Mouse (Mus musculus): ENCODE measurements around the gene Mgst2. TPM values are rescaled to one million over a fixed set of nuclear protein-coding genes. Genes with fewer than 3 reads are reported as not detected.

The Mgst2 gene
- polyA plus RNA-seq (2014; fragmentation: Nextera tagmentation; extraction: Ambion mirVana): 16.5 and 16.6 TPM in 2 replicates

- Histone ChIP-seq H3K27me3 (replicated peaks; ENCODE audit: control insufficient read depth, insufficient read depth, low read length) (no peaks in the 10 kb centered on the region), H3K27ac (ENCODE audit: low read depth, low read length) (0 out of 2 replicates have a peak within 1 kb of the TSS, but pooled peaks have one; percentile 30), H3K9ac (ENCODE audit: low read depth, low read length) (peak within 1 kb of the TSS; percentile 45), H3K9me3 (ENCODE audit: control insufficient read depth, low read length) (no peaks in the 10 kb centered on the region), H3K36me3 (ENCODE audit: control insufficient read depth, insufficient read depth, low read length) (no peaks in the 10 kb centered on the region), H3K4me1 (replicated peaks; ENCODE audit: control insufficient read depth, insufficient read depth, low read length) (peaks cover 24% of the 10 kb centered on the region), H3K4me3 (ENCODE audit: low read depth, low read length) (peak within 1 kb of the TSS; percentile 25; the same call in 1 of the 2 replicates), H3K4me2 (peak within 1 kb of the TSS; percentile 39)
- no peak for ATAC-seq (replicated peaks; ENCODE audit: low FRiP score)
- WGBS: 55% methylated on average over 4 of the region's 4 CpGs
- DNase-seq (ENCODE audit: low spot score): no peak
Measured at GRCm38 (mm10) chr3:51660060-51660459, at the start of gene Mgst2. TSS of gene Mgst2 (plus strand) at chr3:51660360.

GRCm38 (mm10) chr3:51611972-51612371 is 48.2 kb upstream of the Mgst2 start:
- DNase-seq (ENCODE audit: low spot score) (peak; percentile 64), ATAC-seq (replicated peaks; ENCODE audit: low FRiP score) (peak; percentile 84)
- Histone ChIP-seq H3K4me2 (peak overlapping the region; percentile 13; the same call in 1 of the 2 replicates), H3K27ac (ENCODE audit: low read depth, low read length) (no peak overlapping the region), H3K27me3 (replicated peaks; ENCODE audit: control insufficient read depth, insufficient read depth, low read length) (no peaks in the 10 kb centered on the region), H3K36me3 (ENCODE audit: control insufficient read depth, insufficient read depth, low read length) (no peaks in the 10 kb centered on the region), H3K9ac (ENCODE audit: low read depth, low read length) (0 out of 2 replicates have a peak overlapping the region, but pooled peaks have one; percentile 10), H3K4me1 (replicated peaks; ENCODE audit: control insufficient read depth, insufficient read depth, low read length) (peaks cover 9% of the 10 kb centered on the region), H3K9me3 (ENCODE audit: control insufficient read depth, low read length) (no peaks in the 10 kb centered on the region), H3K4me3 (ENCODE audit: low read depth, low read length) (no peak overlapping the region)
- 9% methylated on average over 6 of the region's 6 CpGs for WGBS

- H3K4me1 ChIP-seq (replicated peaks; ENCODE audit: control insufficient read depth, insufficient read depth, low read length): peaks cover 9% of the 10 kb centered on the region
- no peaks in the 10 kb centered on the region for H3K27me3 ChIP-seq (replicated peaks; ENCODE audit: control insufficient read depth, insufficient read depth, low read length)
- peak overlapping the region; percentile 13; the same call in 1 of the 2 replicates for H3K4me2 ChIP-seq
- H3K4me3 ChIP-seq (ENCODE audit: low read depth, low read length): no peak overlapping the region
- no peaks in the 10 kb centered on the region for H3K9me3 ChIP-seq (ENCODE audit: control insufficient read depth, low read length)
- no peak for ATAC-seq (replicated peaks; ENCODE audit: low FRiP score)
- WGBS: 72% methylated on average over 10 of the region's 10 CpGs
- H3K27ac ChIP-seq (ENCODE audit: low read depth, low read length): no peak overlapping the region
- no peak for DNase-seq (ENCODE audit: low spot score)
- no peaks in the 10 kb centered on the region for H3K36me3 ChIP-seq (ENCODE audit: control insufficient read depth, insufficient read depth, low read length)
- 0 out of 2 replicates have a peak overlapping the region, but pooled peaks have one; percentile 10 for H3K9ac ChIP-seq (ENCODE audit: low read depth, low read length)
Measured at GRCm38 (mm10) chr3:51612398-51613356, 47.5 kb upstream of the Mgst2 start.

GRCm38 (mm10) chr3:51614278-51614677 is 45.9 kb upstream of the Mgst2 start:
- 83% methylated on average over 13 of the region's 13 CpGs for WGBS
- Histone ChIP-seq H3K4me3 (ENCODE audit: low read depth, low read length) (no peak overlapping the region), H3K4me2 (no peak overlapping the region), H3K9ac (ENCODE audit: low read depth, low read length) (no peak overlapping the region), H3K36me3 (ENCODE audit: control insufficient read depth, insufficient read depth, low read length) (no peaks in the 10 kb centered on the region), H3K9me3 (ENCODE audit: control insufficient read depth, low read length) (no peaks in the 10 kb centered on the region), H3K4me1 (replicated peaks; ENCODE audit: control insufficient read depth, insufficient read depth, low read length) (peaks cover 9% of the 10 kb centered on the region), H3K27ac (ENCODE audit: low read depth, low read length) (no peak overlapping the region), H3K27me3 (replicated peaks; ENCODE audit: control insufficient read depth, insufficient read depth, low read length) (no peaks in the 10 kb centered on the region)
- no peak for ATAC-seq (replicated peaks; ENCODE audit: low FRiP score)
- no peak for DNase-seq (ENCODE audit: low spot score)

GRCm38 (mm10) chr3:51623956-51624355 is 36.2 kb upstream of the Mgst2 start:
- ATAC-seq (replicated peaks; ENCODE audit: low FRiP score): no peak
- WGBS: 68% methylated on average over 2 of the region's 2 CpGs
- no peaks in the 10 kb centered on the region for H3K27me3 ChIP-seq (replicated peaks; ENCODE audit: control insufficient read depth, insufficient read depth, low read length)
- no peaks in the 10 kb centered on the region for H3K4me1 ChIP-seq (replicated peaks; ENCODE audit: control insufficient read depth, insufficient read depth, low read length)
- no peak for DNase-seq (ENCODE audit: low spot score)
- H3K9ac ChIP-seq (ENCODE audit: low read depth, low read length): no peak overlapping the region
- H3K4me2 ChIP-seq: no peak overlapping the region
- no peak overlapping the region for H3K27ac ChIP-seq (ENCODE audit: low read depth, low read length)
- no peak overlapping the region for H3K4me3 ChIP-seq (ENCODE audit: low read depth, low read length)
- no peaks in the 10 kb centered on the region for H3K9me3 ChIP-seq (ENCODE audit: control insufficient read depth, low read length)
- no peaks in the 10 kb centered on the region for H3K36me3 ChIP-seq (ENCODE audit: control insufficient read depth, insufficient read depth, low read length)

GRCm38 (mm10) chr3:51627741-51628140 is 32.4 kb upstream of the Mgst2 start:
- Histone ChIP-seq H3K9me3 (ENCODE audit: control insufficient read depth, low read length) (no peaks in the 10 kb centered on the region), H3K4me2 (no peak overlapping the region), H3K36me3 (ENCODE audit: control insufficient read depth, insufficient read depth, low read length) (no peaks in the 10 kb centered on the region), H3K4me3 (ENCODE audit: low read depth, low read length) (no peak overlapping the region), H3K9ac (ENCODE audit: low read depth, low read length) (no peak overlapping the region), H3K4me1 (replicated peaks; ENCODE audit: control insufficient read depth, insufficient read depth, low read length) (no peaks in the 10 kb centered on the region), H3K27me3 (replicated peaks; ENCODE audit: control insufficient read depth, insufficient read depth, low read length) (no peaks in the 10 kb centered on the region), H3K27ac (ENCODE audit: low read depth, low read length) (no peak overlapping the region)
- WGBS: 69% methylated on average over 3 of the region's 3 CpGs
- DNase-seq (ENCODE audit: low spot score) (no peak), ATAC-seq (replicated peaks; ENCODE audit: low FRiP score) (no peak)

- Histone ChIP-seq H3K36me3 (ENCODE audit: control insufficient read depth, insufficient read depth, low read length) (no peaks in the 10 kb centered on the region), H3K4me1 (replicated peaks; ENCODE audit: control insufficient read depth, insufficient read depth, low read length) (no peaks in the 10 kb centered on the region), H3K9me3 (ENCODE audit: control insufficient read depth, low read length) (no peaks in the 10 kb centered on the region), H3K4me3 (ENCODE audit: low read depth, low read length) (no peak overlapping the region), H3K27me3 (replicated peaks; ENCODE audit: control insufficient read depth, insufficient read depth, low read length) (no peaks in the 10 kb centered on the region), H3K27ac (ENCODE audit: low read depth, low read length) (no peak overlapping the region), H3K4me2 (no peak overlapping the region), H3K9ac (ENCODE audit: low read depth, low read length) (no peak overlapping the region)
- no peak for ATAC-seq (replicated peaks; ENCODE audit: low FRiP score)
- WGBS: 61% methylated on average over 3 of the region's 3 CpGs
- DNase-seq (ENCODE audit: low spot score): no peak
Measured at GRCm38 (mm10) chr3:51628977-51629376, 31.2 kb upstream of the Mgst2 start.

- ATAC-seq (replicated peaks; ENCODE audit: low FRiP score) (no peak), DNase-seq (ENCODE audit: low spot score) (no peak)
- Histone ChIP-seq H3K9ac (ENCODE audit: low read depth, low read length) (no peak overlapping the region), H3K27me3 (replicated peaks; ENCODE audit: control insufficient read depth, insufficient read depth, low read length) (no peaks in the 10 kb centered on the region), H3K9me3 (ENCODE audit: control insufficient read depth, low read length) (no peaks in the 10 kb centered on the region), H3K4me1 (replicated peaks; ENCODE audit: control insufficient read depth, insufficient read depth, low read length) (no peaks in the 10 kb centered on the region), H3K4me2 (no peak overlapping the region), H3K27ac (ENCODE audit: low read depth, low read length) (no peak overlapping the region), H3K36me3 (ENCODE audit: control insufficient read depth, insufficient read depth, low read length) (no peaks in the 10 kb centered on the region), H3K4me3 (ENCODE audit: low read depth, low read length) (no peak overlapping the region)
- 90% methylated on average over 1 of the region's 1 CpGs for WGBS
Measured at GRCm38 (mm10) chr3:51630746-51631145, 29.4 kb upstream of the Mgst2 start.
